Mouse (Mus musculus): ENCODE data around the gene Cstad. TPM values are rescaled to one million over a fixed set of nuclear protein-coding genes. Genes with fewer than 3 reads are reported as not detected.

Cstad gene
- polyA plus RNA-seq, 1 experiment from 2014 or later = 0.57 TPM

GRCm38 (mm10) chr2:30654582-30654981 lies 59.7 kb downstream of the Cstad start:
- H3K4me1 ChIP-seq (replicated peaks; ENCODE audit: control insufficient read depth, insufficient read depth, low read length) = peaks cover 47% of the 10 kb centered on the region
- no peaks in the 10 kb centered on the region for H3K36me3 ChIP-seq (ENCODE audit: control insufficient read depth, insufficient read depth, low read length)
- H3K27ac ChIP-seq (ENCODE audit: low read depth, low read length) = peak overlapping the region; percentile 30; the same call in 1 of the 2 replicates
- H3K4me3 ChIP-seq (ENCODE audit: low read depth, low read length) = no peak overlapping the region
- DNase-seq (ENCODE audit: low spot score) (no peak), ATAC-seq (ENCODE audit: low FRiP score) (no peak)
- H3K27me3 ChIP-seq (ENCODE audit: control insufficient read depth, insufficient read depth, low read length) = no peaks in the 10 kb centered on the region
- no peaks in the 10 kb centered on the region for H3K9me3 ChIP-seq (ENCODE audit: control insufficient read depth, low read length)
- H3K9ac ChIP-seq (ENCODE audit: low read depth, low read length) = no peak overlapping the region
- WGBS = 75% methylated on average over 6 of the region's 6 CpGs
- H3K4me2 ChIP-seq (replicated peaks; ENCODE audit: low read depth, low read length) = no peak overlapping the region

- Histone ChIP-seq H3K36me3 (ENCODE audit: control insufficient read depth, insufficient read depth, low read length) (no peaks in the 10 kb centered on the region), H3K27me3 (ENCODE audit: control insufficient read depth, insufficient read depth, low read length) (no peaks in the 10 kb centered on the region), H3K4me3 (ENCODE audit: low read depth, low read length) (no peak overlapping the region), H3K9me3 (ENCODE audit: control insufficient read depth, low read length) (no peaks in the 10 kb centered on the region), H3K4me1 (replicated peaks; ENCODE audit: control insufficient read depth, insufficient read depth, low read length) (peaks cover 55% of the 10 kb centered on the region), H3K27ac (ENCODE audit: low read depth, low read length) (no peak overlapping the region), H3K9ac (ENCODE audit: low read depth, low read length) (no peak overlapping the region), H3K4me2 (replicated peaks; ENCODE audit: low read depth, low read length) (no peak overlapping the region)
- DNase-seq (ENCODE audit: low spot score) (no peak), ATAC-seq (ENCODE audit: low FRiP score) (no peak)
- 93% methylated on average over 5 of the region's 5 CpGs for WGBS
These were observed 60.9 kb downstream of the Cstad start for GRCm38 (mm10) chr2:30655746-30656145.

GRCm38 (mm10) chr2:30656711-30657555 lies 62.1 kb downstream of the Cstad start:
- Histone ChIP-seq H3K36me3 (ENCODE audit: control insufficient read depth, insufficient read depth, low read length) (no peaks in the 10 kb centered on the region), H3K9me3 (ENCODE audit: control insufficient read depth, low read length) (no peaks in the 10 kb centered on the region), H3K27me3 (ENCODE audit: control insufficient read depth, insufficient read depth, low read length) (no peaks in the 10 kb centered on the region), H3K27ac (ENCODE audit: low read depth, low read length) (peak overlapping the region; percentile 95), H3K4me2 (replicated peaks; ENCODE audit: low read depth, low read length) (no peak overlapping the region), H3K4me3 (ENCODE audit: low read depth, low read length) (no peak overlapping the region), H3K9ac (ENCODE audit: low read depth, low read length) (peak overlapping the region; percentile 52; the same call in 1 of the 2 replicates), H3K4me1 (replicated peaks; ENCODE audit: control insufficient read depth, insufficient read depth, low read length) (peaks cover 56% of the 10 kb centered on the region)
- ATAC-seq (ENCODE audit: low FRiP score) = no peak
- WGBS = 49% methylated on average over 13 of the region's 13 CpGs
- no peak for DNase-seq (ENCODE audit: low spot score)

DNA sequence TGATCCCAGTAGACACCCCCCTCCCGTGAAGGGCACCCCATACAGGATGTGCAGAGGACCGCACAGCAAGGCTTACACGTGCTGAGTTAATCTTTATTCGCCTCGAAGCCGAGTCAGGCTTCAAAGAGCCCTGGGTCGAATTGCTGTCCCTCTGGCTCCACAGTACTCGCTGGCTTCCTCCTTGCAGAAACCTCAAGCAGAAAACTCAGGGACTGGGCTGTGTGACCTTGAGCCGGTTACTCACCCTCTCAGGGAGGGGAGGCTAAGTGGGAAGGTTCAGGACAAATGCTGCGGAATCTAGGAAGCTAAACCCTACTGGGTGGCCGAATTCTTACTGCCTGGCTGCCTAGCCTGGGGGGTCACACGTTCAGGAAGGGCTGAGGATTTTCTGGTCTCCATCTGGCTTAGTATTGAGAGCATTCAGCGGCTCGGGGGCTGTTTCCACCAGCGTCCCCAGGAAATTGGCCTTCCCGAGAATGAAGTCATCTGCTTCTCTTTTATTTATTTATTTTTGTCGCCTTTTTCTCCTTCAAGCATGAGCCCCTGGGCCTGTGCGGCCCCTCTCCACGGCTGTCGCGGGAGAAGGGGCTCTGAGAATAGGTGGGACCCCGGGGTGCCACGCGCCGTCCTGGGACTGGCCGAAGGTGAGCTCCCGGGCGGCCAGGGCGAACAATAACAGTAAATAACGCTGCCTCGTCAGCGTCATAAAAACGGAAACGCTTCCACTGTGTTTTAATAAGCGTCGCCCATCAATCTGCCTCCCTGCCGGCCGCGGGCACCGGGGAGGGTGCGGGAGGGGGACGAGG lies 63.0 kb downstream of the Cstad start:
- no peaks in the 10 kb centered on the region for H3K9me3 ChIP-seq (ENCODE audit: control insufficient read depth, low read length)
- peak overlapping the region; percentile 24 for H3K4me3 ChIP-seq (ENCODE audit: low read depth, low read length)
- H3K4me1 ChIP-seq (replicated peaks; ENCODE audit: control insufficient read depth, insufficient read depth, low read length) = peaks cover 46% of the 10 kb centered on the region
- H3K36me3 ChIP-seq (ENCODE audit: control insufficient read depth, insufficient read depth, low read length) = no peaks in the 10 kb centered on the region
- DNase-seq (ENCODE audit: low spot score) (peak; percentile 69), ATAC-seq (ENCODE audit: low FRiP score) (peak; percentile 56)
- no peaks in the 10 kb centered on the region for H3K27me3 ChIP-seq (ENCODE audit: control insufficient read depth, insufficient read depth, low read length)
- peak overlapping the region; percentile 52 for H3K9ac ChIP-seq (ENCODE audit: low read depth, low read length)
- peak overlapping the region; percentile 58 for H3K4me2 ChIP-seq (replicated peaks; ENCODE audit: low read depth, low read length)
- peak overlapping the region; percentile 95 for H3K27ac ChIP-seq (ENCODE audit: low read depth, low read length)
- WGBS = under 1% methylated on average over 42 of the region's 42 CpGs

- peak overlapping the region; percentile 58 for H3K4me2 ChIP-seq (replicated peaks; ENCODE audit: low read depth, low read length)
These were observed 63.6 kb downstream of the Cstad start for GRCm38 (mm10) chr2:30658480-30658843.

More at GRCm38 (mm10) chr2:30658480-30658843, 63.6 kb downstream of the Cstad start:
- peak overlapping the region; percentile 95 for H3K27ac ChIP-seq (ENCODE audit: low read depth, low read length)
- peak overlapping the region; percentile 52 for H3K9ac ChIP-seq (ENCODE audit: low read depth, low read length)
- no peaks in the 10 kb centered on the region for H3K9me3 ChIP-seq (ENCODE audit: control insufficient read depth, low read length)
- under 1% methylated on average over 45 of the region's 45 CpGs for WGBS
- no peaks in the 10 kb centered on the region for H3K27me3 ChIP-seq (ENCODE audit: control insufficient read depth, insufficient read depth, low read length)
- ATAC-seq (ENCODE audit: low FRiP score) (peak; percentile 88), DNase-seq (ENCODE audit: low spot score) (peak; percentile 100)
- H3K4me1 ChIP-seq (replicated peaks; ENCODE audit: control insufficient read depth, insufficient read depth, low read length) = peaks cover 44% of the 10 kb centered on the region
- no peaks in the 10 kb centered on the region for H3K36me3 ChIP-seq (ENCODE audit: control insufficient read depth, insufficient read depth, low read length)
- H3K4me3 ChIP-seq (ENCODE audit: low read depth, low read length) = peak overlapping the region; percentile 24; the same call in 1 of the 2 replicates

Other genes starting within 250 kb of the Cstad start
- gene Sh3glb2, start 235.7 kb upstream of the Cstad start, polyA plus RNA-seq (2014; fragmentation: Nextera tagmentation; extraction: Ambion mirVana) = 42.6 and 48.5 TPM in 2 replicates
- gene Miga2, start 230.8 kb upstream of the Cstad start, polyA plus RNA-seq (2014; fragmentation: Nextera tagmentation; extraction: Ambion mirVana) = 13.9 and 18.6 TPM in 2 replicates
- 41.9 and 44.5 TPM in 2 replicates for gene Dolpp1, start 202.8 kb upstream of the Cstad start, polyA plus RNA-seq (2014; fragmentation: Nextera tagmentation; extraction: Ambion mirVana)
- 21.5 and 27.5 TPM in 2 replicates for gene Crat, start 179.2 kb upstream of the Cstad start, polyA plus RNA-seq (2014; fragmentation: Nextera tagmentation; extraction: Ambion mirVana)
- 55.4 and 62.8 TPM in 2 replicates for gene Ptpa, start 179.0 kb upstream of the Cstad start, polyA plus RNA-seq (2014; fragmentation: Nextera tagmentation; extraction: Ambion mirVana)
- gene Ier5l, start 120.8 kb upstream of the Cstad start, polyA plus RNA-seq (2014; fragmentation: Nextera tagmentation; extraction: Ambion mirVana) = 6.3 and 6.8 TPM in 2 replicates
- 2.7 and 4.0 TPM in 2 replicates for gene 1700001O22Rik, start 208.6 kb downstream of the Cstad start, polyA plus RNA-seq (2014; fragmentation: Nextera tagmentation; extraction: Ambion mirVana)
- 108 and 110 TPM in 2 replicates for gene Ntmt1, start 212.8 kb downstream of the Cstad start, polyA plus RNA-seq (2014; fragmentation: Nextera tagmentation; extraction: Ambion mirVana)
- 26.0 and 28.5 TPM in 2 replicates for gene Asb6, start 235.3 kb downstream of the Cstad start, polyA plus RNA-seq (2014; fragmentation: Nextera tagmentation; extraction: Ambion mirVana)
- 36.7 and 39.7 TPM in 2 replicates for gene Prrx2, start 239.9 kb downstream of the Cstad start, polyA plus RNA-seq (2014; fragmentation: Nextera tagmentation; extraction: Ambion mirVana)